Mouse (Mus musculus) testis, adult 2 months (tissue): ENCODE measurements around the gene Sh3gl3.

Source experiments
- CTCF ChIP-seq: fragments of 200-500 bp; IDR thresholded peaks from 2 replicates; pipeline ENCODE4 v1.5.1; 2012; ENCODE audit warnings: low read depth, mild to moderate bottlenecking, inconsistent platforms, low read length, moderate library complexity; ENCODE audit not compliant: control insufficient read depth, insufficient read depth, insufficient replicate concordance
- POLR2A ChIP-seq: fragments of 200-500 bp; IDR thresholded peaks from 2 replicates; pipeline ENCODE4 v1.6.1; 2012; ENCODE audit warnings: low read depth, mild to moderate bottlenecking, inconsistent platforms, low read length, moderate library complexity; ENCODE audit not compliant: control insufficient read depth

- TF ChIP-seq CTCF (no peak), POLR2A (no peak)
Measured at GRCm38 (mm10) chr7:82282464-82282863, 108.8 kb downstream of the Sh3gl3 start.
